Mouse (Mus musculus): ENCODE measurements around the gene Crybb2. TPM values are rescaled to one million over a fixed set of nuclear protein-coding genes. Genes with fewer than 3 reads are reported as not detected.

The Crybb2 gene
- polyA plus RNA-seq, 1 experiment, result 0.20 TPM

- H3K36me3 ChIP-seq (ENCODE audit: control insufficient read depth, insufficient read depth, low read length), result no peaks in the 10 kb centered on the region
- H3K4me1 ChIP-seq (replicated peaks; ENCODE audit: control insufficient read depth, insufficient read depth, low read length), result no peaks in the 10 kb centered on the region
- no peak overlapping the region for H3K4me3 ChIP-seq (ENCODE audit: control insufficient read depth, insufficient read depth, low read length)
- WGBS, result 87% methylated on average over 4 of the region's 4 CpGs
- TF ChIP-seq POLR2A (IDR thresholded peaks at IDR 0.05; ENCODE audit: control insufficient read depth, extremely low read depth, insufficient read depth, low read length, poor library complexity), result no peak
- TF ChIP-seq CTCF (IDR thresholded peaks at IDR 0.05; ENCODE audit: borderline replicate concordance, control insufficient read depth, extremely low read depth, insufficient read depth, low read length, poor library complexity), result no peak
- DNase-seq, result no peak
- H3K27ac ChIP-seq (ENCODE audit: control insufficient read depth, insufficient read depth, low read length), result no peak overlapping the region
- no peaks in the 10 kb centered on the region for H3K27me3 ChIP-seq (ENCODE audit: control insufficient read depth, insufficient read depth, low read length)
Measured at GRCm38 (mm10) chr5:113105481-113105880, 35.6 kb upstream of the Crybb2 start.

- Histone ChIP-seq H3K4me3 (ENCODE audit: control insufficient read depth, insufficient read depth, low read length) (no peak overlapping the region), H3K36me3 (ENCODE audit: control insufficient read depth, insufficient read depth, low read length) (no peaks in the 10 kb centered on the region), H3K27me3 (ENCODE audit: control insufficient read depth, insufficient read depth, low read length) (no peaks in the 10 kb centered on the region), H3K27ac (ENCODE audit: control insufficient read depth, insufficient read depth, low read length) (no peak overlapping the region), H3K4me1 (replicated peaks; ENCODE audit: control insufficient read depth, insufficient read depth, low read length) (no peaks in the 10 kb centered on the region)
- DNase-seq, result no peak
- no peak for TF ChIP-seq POLR2A (IDR thresholded peaks at IDR 0.05; ENCODE audit: control insufficient read depth, extremely low read depth, insufficient read depth, low read length, poor library complexity)
- no peak for TF ChIP-seq CTCF (IDR thresholded peaks at IDR 0.05; ENCODE audit: borderline replicate concordance, control insufficient read depth, extremely low read depth, insufficient read depth, low read length, poor library complexity)
- WGBS, result 94% methylated on average over 9 of the region's 9 CpGs
Measured at GRCm38 (mm10) chr5:113105035-113105434, 35.1 kb upstream of the Crybb2 start.

GRCm38 (mm10) chr5:113102455-113102854 lies 32.5 kb upstream of the Crybb2 start:
- no peaks in the 10 kb centered on the region for H3K27me3 ChIP-seq (ENCODE audit: control insufficient read depth, insufficient read depth, low read length)

GRCm38 (mm10) chr5:113101457-113101856 lies 31.5 kb upstream of the Crybb2 start:
- 96% methylated on average over 10 of the region's 10 CpGs for WGBS
- no peak for DNase-seq
- H3K4me1 ChIP-seq (replicated peaks; ENCODE audit: control insufficient read depth, insufficient read depth, low read length), result no peaks in the 10 kb centered on the region
- H3K36me3 ChIP-seq (ENCODE audit: control insufficient read depth, insufficient read depth, low read length), result no peaks in the 10 kb centered on the region
- TF ChIP-seq POLR2A (IDR thresholded peaks at IDR 0.05; ENCODE audit: control insufficient read depth, extremely low read depth, insufficient read depth, low read length, poor library complexity), result no peak
- TF ChIP-seq CTCF (IDR thresholded peaks at IDR 0.05; ENCODE audit: borderline replicate concordance, control insufficient read depth, extremely low read depth, insufficient read depth, low read length, poor library complexity), result no peak
- H3K27ac ChIP-seq (ENCODE audit: control insufficient read depth, insufficient read depth, low read length), result no peak overlapping the region
- no peak overlapping the region for H3K4me3 ChIP-seq (ENCODE audit: control insufficient read depth, insufficient read depth, low read length)
- no peaks in the 10 kb centered on the region for H3K27me3 ChIP-seq (ENCODE audit: control insufficient read depth, insufficient read depth, low read length)

More at GRCm38 (mm10) chr5:113102455-113102854, 32.5 kb upstream of the Crybb2 start:
- no peak overlapping the region for H3K4me3 ChIP-seq (ENCODE audit: control insufficient read depth, insufficient read depth, low read length)
- no peak for TF ChIP-seq CTCF (IDR thresholded peaks at IDR 0.05; ENCODE audit: borderline replicate concordance, control insufficient read depth, extremely low read depth, insufficient read depth, low read length, poor library complexity)
- TF ChIP-seq POLR2A (IDR thresholded peaks at IDR 0.05; ENCODE audit: control insufficient read depth, extremely low read depth, insufficient read depth, low read length, poor library complexity), result no peak
- H3K27ac ChIP-seq (ENCODE audit: control insufficient read depth, insufficient read depth, low read length), result no peak overlapping the region
- 95% methylated on average over 7 of the region's 7 CpGs for WGBS
- DNase-seq, result no peak
- H3K4me1 ChIP-seq (replicated peaks; ENCODE audit: control insufficient read depth, insufficient read depth, low read length), result no peaks in the 10 kb centered on the region
- no peaks in the 10 kb centered on the region for H3K36me3 ChIP-seq (ENCODE audit: control insufficient read depth, insufficient read depth, low read length)

- H3K27ac ChIP-seq (ENCODE audit: control insufficient read depth, insufficient read depth, low read length), result no peak overlapping the region
- H3K4me3 ChIP-seq (ENCODE audit: control insufficient read depth, insufficient read depth, low read length), result no peak overlapping the region
- no peaks in the 10 kb centered on the region for H3K4me1 ChIP-seq (replicated peaks; ENCODE audit: control insufficient read depth, insufficient read depth, low read length)
- H3K27me3 ChIP-seq (ENCODE audit: control insufficient read depth, insufficient read depth, low read length), result no peaks in the 10 kb centered on the region
- 98% methylated on average over 11 of the region's 11 CpGs for WGBS
- TF ChIP-seq POLR2A (IDR thresholded peaks at IDR 0.05; ENCODE audit: control insufficient read depth, extremely low read depth, insufficient read depth, low read length, poor library complexity) (no peak), CTCF (IDR thresholded peaks at IDR 0.05; ENCODE audit: borderline replicate concordance, control insufficient read depth, extremely low read depth, insufficient read depth, low read length, poor library complexity) (no peak)
- DNase-seq, result no peak
- no peaks in the 10 kb centered on the region for H3K36me3 ChIP-seq (ENCODE audit: control insufficient read depth, insufficient read depth, low read length)
Measured at GRCm38 (mm10) chr5:113100422-113100821, 30.5 kb upstream of the Crybb2 start.

- DNase-seq, result peak; percentile 84
- Histone ChIP-seq H3K27ac (ENCODE audit: control insufficient read depth, insufficient read depth, low read length) (no peak overlapping the region), H3K27me3 (ENCODE audit: control insufficient read depth, insufficient read depth, low read length) (no peaks in the 10 kb centered on the region), H3K4me3 (ENCODE audit: control insufficient read depth, insufficient read depth, low read length) (no peak overlapping the region), H3K4me1 (replicated peaks; ENCODE audit: control insufficient read depth, insufficient read depth, low read length) (no peaks in the 10 kb centered on the region), H3K36me3 (ENCODE audit: control insufficient read depth, insufficient read depth, low read length) (no peaks in the 10 kb centered on the region)
- 60% methylated on average over 1 of the region's 1 CpGs for WGBS
- TF ChIP-seq POLR2A (IDR thresholded peaks at IDR 0.05; ENCODE audit: control insufficient read depth, extremely low read depth, insufficient read depth, low read length, poor library complexity) (no peak), CTCF (IDR thresholded peaks at IDR 0.05; ENCODE audit: borderline replicate concordance, control insufficient read depth, extremely low read depth, insufficient read depth, low read length, poor library complexity) (peak; percentile 94)
Measured at GRCm38 (mm10) chr5:113099546-113099945, 29.6 kb upstream of the Crybb2 start.

GRCm38 (mm10) chr5:113097551-113097950 lies 27.6 kb upstream of the Crybb2 start:
- TF ChIP-seq CTCF (IDR thresholded peaks at IDR 0.05; ENCODE audit: borderline replicate concordance, control insufficient read depth, extremely low read depth, insufficient read depth, low read length, poor library complexity), result no peak
- TF ChIP-seq POLR2A (IDR thresholded peaks at IDR 0.05; ENCODE audit: control insufficient read depth, extremely low read depth, insufficient read depth, low read length, poor library complexity), result no peak
- WGBS, result 98% methylated on average over 17 of the region's 17 CpGs
- no peak for DNase-seq
- H3K27me3 ChIP-seq (ENCODE audit: control insufficient read depth, insufficient read depth, low read length), result no peaks in the 10 kb centered on the region
- H3K4me3 ChIP-seq (ENCODE audit: control insufficient read depth, insufficient read depth, low read length), result no peak overlapping the region
- H3K36me3 ChIP-seq (ENCODE audit: control insufficient read depth, insufficient read depth, low read length), result no peaks in the 10 kb centered on the region
- no peak overlapping the region for H3K27ac ChIP-seq (ENCODE audit: control insufficient read depth, insufficient read depth, low read length)
- no peaks in the 10 kb centered on the region for H3K4me1 ChIP-seq (replicated peaks; ENCODE audit: control insufficient read depth, insufficient read depth, low read length)
